Comparison of ENCODE assay signal across 14 mouse cellular contexts in genomic region chr17:15069124-15069523, GRCm38 (mm10). TPM values are rescaled to one million over a fixed set of nuclear protein-coding genes. Genes with fewer than 3 reads are reported as not detected.
DNase-seq lines count a peak whose midpoint lies in the region; TF ChIP-seq lines count a peak whose summit lies in the region.
"Had no signal": no experiment of that assay in that cellular context is flagged by ENCODE, and none has a peak within 500 bp of the region (broad histone marks: within the 10 kb centered on the region; RNA-seq: fewer than 3 reads in every experiment).

No protein-coding gene starts in this region.

- TF ChIP-seq CTCF in left cerebral cortex, adult 2 months (IDR thresholded peaks at IDR 0.05) = no peak

- H3K27ac ChIP-seq in left cerebral cortex, adult 2 months = no peak overlapping the region
- H3K27ac ChIP-seq: hindbrain, postnatal 0 days; stomach, embryonic 15.5 days had no signal

- DNase-seq in frontal cortex, postnatal 36 days (ENCODE audit: low spot score in 2 of 2) = peak; percentile 28 to 30
- no peak for DNase-seq in frontal cortex, postnatal 25 days (ENCODE audit: low spot score in 2 of 2)
- peak; percentile 18 to 61 for DNase-seq in left cerebral cortex, postnatal 25 days (ENCODE audit: low spot score in 2 of 2)
- DNase-seq in left cerebral cortex, adult 2 months (ENCODE audit: extremely low spot score in 1 of 2, low spot score in 2 of 2) = no peak
- DNase-seq in kidney, adult 9 months = peak; percentile 34
- peak; percentile 42 for DNase-seq in layer of hippocampus, adult 9-11 months
- no peak for DNase-seq in urinary bladder, postnatal 10 days (ENCODE audit: low spot score)
- no peak for DNase-seq in thymus, postnatal 0 days (ENCODE audit: low spot score)
- DNase-seq: right cerebral cortex, postnatal 4 days had no signal

- intact Hi-C loops in left cerebral cortex, postnatal 25 days (cut with DNase I) = no loop called here
- intact Hi-C loops in left cerebral cortex, adult 2 months (cut with DNase I) = no loop called here

- no peak overlapping the region for H3K4me3 ChIP-seq in left cerebral cortex, adult 2 months
- H3K4me3 ChIP-seq: liver, embryonic 15.5 days; stomach, embryonic 15.5 days had no signal

RNA-seq across cellular contexts. Expression of gene Gm3448, which starts 27.8 kb away (rescaled TPM):
- 1 to 10 TPM; 6.9 to 7.0 TPM for total RNA-seq in left cerebral cortex, postnatal 25 days (2021)
- total RNA-seq in left cerebral cortex, adult 2 months (2021) = 1 to 10 TPM; 7.9 to 9.7 TPM
- polyA plus RNA-seq in thymus, postnatal 0 days (2015; fragmentation: Nextera tagmentation; extraction: Ambion mirVana) = 5.8 and 9.0 TPM in 2 replicates

RNA-seq across cellular contexts. Expression of gene Tcte3, which starts 27.8 kb away (rescaled TPM):
- 1 to 10 TPM in 1 of 2 experiments, not detected in 1; 1.4 TPM for total RNA-seq in left cerebral cortex, postnatal 25 days (2021)
- total RNA-seq in left cerebral cortex, adult 2 months (2021) = 1 to 10 TPM; 1.6 TPM
- 2.1 and 2.7 TPM in 2 replicates for polyA plus RNA-seq in thymus, postnatal 0 days (2015; fragmentation: Nextera tagmentation; extraction: Ambion mirVana)
- total RNA-seq: hindbrain, postnatal 0 days had no signal
- polyA plus RNA-seq: heart, postnatal 0 days; midbrain, embryonic 11.5 days; stomach, embryonic 15.5 days had no signal

RNA-seq across cellular contexts. Expression of gene Ermard, which starts 28.1 kb away (rescaled TPM):
- 10 to 100 TPM; 46.6 to 47.6 TPM for total RNA-seq in left cerebral cortex, postnatal 25 days (2021)
- total RNA-seq in left cerebral cortex, adult 2 months (2021) = 10 to 100 TPM; 49.9 to 52.6 TPM
- polyA plus RNA-seq in thymus, postnatal 0 days (2015; fragmentation: Nextera tagmentation; extraction: Ambion mirVana) = 63.6 and 89.5 TPM in 2 replicates

RNA-seq across cellular contexts. Expression of gene Gm3435, which starts 59.1 kb away (rescaled TPM):
- 1 to 10 TPM; 3.6 to 3.7 TPM for total RNA-seq in left cerebral cortex, postnatal 25 days (2021)
- 1 to 10 TPM; 2.4 to 3.0 TPM for total RNA-seq in left cerebral cortex, adult 2 months (2021)
- polyA plus RNA-seq in thymus, postnatal 0 days (2015; fragmentation: Nextera tagmentation; extraction: Ambion mirVana) = 8.5 and 13.8 TPM in 2 replicates

Comparison
In these comparisons a context has a peak if more than half of its experiments do, and no peak if none do; other contexts are left out.
1. DNase-seq: peak in frontal cortex, postnatal 36 days (2 of 2), left cerebral cortex, postnatal 25 days (2 of 2), kidney, adult 9 months (single experiment) and layer of hippocampus, adult 9-11 months (single experiment); none in frontal cortex, postnatal 25 days (0 of 2), left cerebral cortex, adult 2 months (0 of 2), urinary bladder, postnatal 10 days (single experiment) and thymus, postnatal 0 days (single experiment).